Mouse (Mus musculus): ENCODE results near the gene Otogl. TPM values are rescaled to one million over a fixed set of nuclear protein-coding genes. Genes with fewer than 3 reads are reported as not detected.

Otogl gene
- polyA plus RNA-seq, 1 experiment from 2014 or later: 0.08 TPM

- Histone ChIP-seq H3K4me3 (ENCODE audit: control insufficient read depth in 1 of 2, insufficient read depth in 1 of 2, low read depth in 1 of 2, low read length in 2 of 2) (no peak within 1 kb of the TSS), H3K27me3 (ENCODE audit: control insufficient read depth, insufficient read depth, low read length) (no peaks in the 10 kb centered on the region), H3K9me3 (ENCODE audit: control insufficient read depth, low read length) (no peaks in the 10 kb centered on the region), H3K4me2 (ENCODE audit: low read length) (no peak within 1 kb of the TSS), H3K27ac (replicated peaks in 1 of 2; ENCODE audit: control insufficient read depth in 1 of 2, insufficient read depth in 1 of 2, low read depth in 2 of 2, low read length in 2 of 2) (no peak within 1 kb of the TSS), H3K9ac (ENCODE audit: low read length) (no peak within 1 kb of the TSS), H3K36me3 (ENCODE audit: control insufficient read depth, insufficient read depth, low read length) (no peaks in the 10 kb centered on the region), H3K4me1 (ENCODE audit: control insufficient read depth in 2 of 2, insufficient read depth in 2 of 2, low read length in 2 of 2) (no peaks in the 10 kb centered on the region)
- ATAC-seq (ENCODE audit: insufficient number of reproducible peaks, insufficient read depth, low FRiP score, low read depth): no peak
- 75% methylated on average over 1 of the region's 1 CpGs for WGBS
Measured at GRCm38 (mm10) chr10:107719806-107720205, 192.1 kb downstream of the Otogl start, which contains the start of gene Ptprq. Ptprq (minus strand) TSS chr10:107720051.

Other genes with a start within 250 kb of the Otogl start
- gene Ptprq, start 192.1 kb downstream of the Otogl start, polyA plus RNA-seq (2014; fragmentation: Nextera tagmentation; extraction: Ambion mirVana): 0.12 and 0.19 TPM in 2 replicates

Measured in heart, embryonic 14.5 days (tissue).